7 mouse cellular contexts compared by ENCODE assay signal in the genomic region with DNA sequence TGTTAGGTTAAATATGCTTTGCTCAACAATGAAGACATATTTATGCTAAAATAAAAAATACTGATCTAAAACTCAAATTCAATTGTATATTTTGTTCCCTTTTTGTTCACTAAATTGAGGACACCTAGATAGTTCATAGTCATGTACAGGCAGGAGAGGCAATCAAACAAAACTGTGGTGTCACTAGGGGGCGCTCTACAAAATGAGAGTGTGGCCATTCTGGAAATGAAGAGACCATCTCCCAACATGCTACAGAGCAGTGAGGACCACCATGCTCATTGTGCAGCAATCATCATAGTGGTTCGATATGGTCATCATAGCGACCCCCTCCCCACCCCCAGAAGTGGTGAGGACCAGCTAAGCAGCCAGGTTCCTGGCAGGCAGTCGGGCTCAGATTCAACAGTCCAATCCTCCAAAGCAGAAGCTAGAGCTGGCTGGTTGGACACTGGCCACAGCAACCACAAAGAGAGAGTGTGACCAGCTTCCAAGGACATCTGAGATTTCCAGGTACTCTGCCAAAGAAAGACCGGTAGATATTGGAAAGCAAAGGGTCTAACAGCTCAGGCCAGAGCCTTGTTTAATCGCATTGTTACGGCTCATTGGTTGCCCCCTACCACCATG.
A peak's percentile ranks its signal among the peaks of the same experiment; 100 is the strongest.
DNase-seq lines count a peak whose midpoint lies in the region; ATAC-seq lines count a peak whose summit lies in the region.

No protein-coding gene starts in this region.

- no peaks in the 10 kb centered on the region for H3K36me3 ChIP-seq in intestine, embryonic 15.5 days

- intact Hi-C loops in left cerebral cortex, postnatal 4 days (cut with DNase I), result no loop called here

- H3K4me2 ChIP-seq in intestine, embryonic 15.5 days (replicated peaks), result no peak overlapping the region

- no peak overlapping the region for H3K9ac ChIP-seq in intestine, embryonic 15.5 days

- H3K4me3 ChIP-seq in intestine, embryonic 15.5 days (replicated peaks), result no peak overlapping the region

- no peaks in the 10 kb centered on the region for H3K4me1 ChIP-seq in intestine, embryonic 15.5 days (replicated peaks)

- H3K27me3 ChIP-seq in intestine, embryonic 15.5 days (replicated peaks), result no peaks in the 10 kb centered on the region

- ATAC-seq in intestine, embryonic 15.5 days, result no peak

- peak; percentile 6 to 32 for DNase-seq in left cerebral cortex, adult 18-20 months (ENCODE audit: low spot score in 2 of 2)
- DNase-seq in left cerebral cortex, adult 11 months (ENCODE audit: low spot score), result no peak
- peak; percentile 34 for DNase-seq in ZHBTc4 (ENCODE audit: low read depth, low spot score)
- peak; percentile 89 to 95 for DNase-seq in cerebellum, postnatal 10 days
- DNase-seq in left cerebral cortex, postnatal 4 days, result peak; percentile 88
- DNase-seq in ovary, postnatal 36 days (ENCODE audit: low spot score), result no peak

- 92% methylated on average over 7 of the region's 7 CpGs for WGBS in intestine, embryonic 15.5 days

- H3K27ac ChIP-seq in intestine, embryonic 15.5 days, result no peak overlapping the region

- H3K9me3 ChIP-seq in intestine, embryonic 15.5 days, result no peaks in the 10 kb centered on the region

Comparison
In these comparisons a context has a peak if more than half of its experiments do, and no peak if none do; other contexts are left out.
1. DNase-seq: peak in left cerebral cortex, adult 18-20 months (2 of 2), ZHBTc4 (single experiment), cerebellum, postnatal 10 days (2 of 2) and left cerebral cortex, postnatal 4 days (single experiment); none in left cerebral cortex, adult 11 months (single experiment) and ovary, postnatal 36 days (single experiment).